Mouse (Mus musculus): ENCODE data around the gene Ptprc. TPM values are rescaled to one million over a fixed set of nuclear protein-coding genes. Genes with fewer than 3 reads are reported as not detected.
A peak's percentile ranks its signal among the peaks of the same experiment; 100 is the strongest.

The Ptprc gene
- total RNA-seq, 1 experiment from 2014 or later = 2,727 TPM

GRCm38 (mm10) chr1:138157008-138157407 lies 18.5 kb downstream of the Ptprc start:
- ATAC-seq (ENCODE audit: extremely low read depth, insufficient number of reproducible peaks, low FRiP score, poor library complexity, severe bottlenecking) = no peak

GRCm38 (mm10) chr1:138154185-138154785 lies 21.2 kb downstream of the Ptprc start:
- ATAC-seq (ENCODE audit: extremely low read depth, insufficient number of reproducible peaks, low FRiP score, poor library complexity, severe bottlenecking) = no peak

DNA sequence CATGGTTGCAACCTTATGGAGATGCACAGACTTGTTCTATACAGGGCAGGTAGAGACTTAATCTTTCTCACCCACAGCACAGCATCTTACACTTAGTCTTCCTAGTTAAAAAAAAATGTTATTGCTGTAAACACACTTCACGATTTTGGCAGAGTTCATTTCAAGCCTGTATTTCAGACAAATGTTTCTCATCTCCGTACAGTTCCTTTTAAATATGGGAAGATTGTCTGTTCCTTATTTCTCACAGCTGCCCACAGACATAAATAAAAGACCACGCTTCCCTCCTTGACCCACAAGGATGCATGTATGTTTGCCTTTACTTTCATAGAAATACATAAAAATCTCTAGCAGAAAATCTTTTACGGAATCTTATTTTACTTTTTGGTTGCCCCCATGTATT lies 22.4 kb downstream of the Ptprc start:
- no peak for ATAC-seq (ENCODE audit: extremely low read depth, insufficient number of reproducible peaks, low FRiP score, poor library complexity, severe bottlenecking)

GRCm38 (mm10) chr1:138148844-138149243 lies 26.7 kb downstream of the Ptprc start:
- peak; percentile 40; the same call in 1 of the 2 replicates for ATAC-seq (ENCODE audit: extremely low read depth, insufficient number of reproducible peaks, low FRiP score, poor library complexity, severe bottlenecking)

GRCm38 (mm10) chr1:138145571-138145970 lies 29.9 kb downstream of the Ptprc start:
- ATAC-seq (ENCODE audit: extremely low read depth, insufficient number of reproducible peaks, low FRiP score, poor library complexity, severe bottlenecking) = peak; percentile 60; the same call in 1 of the 2 replicates

GRCm38 (mm10) chr1:138145148-138145547 lies 30.4 kb downstream of the Ptprc start:
- no peak for ATAC-seq (ENCODE audit: extremely low read depth, insufficient number of reproducible peaks, low FRiP score, poor library complexity, severe bottlenecking)

DNA sequence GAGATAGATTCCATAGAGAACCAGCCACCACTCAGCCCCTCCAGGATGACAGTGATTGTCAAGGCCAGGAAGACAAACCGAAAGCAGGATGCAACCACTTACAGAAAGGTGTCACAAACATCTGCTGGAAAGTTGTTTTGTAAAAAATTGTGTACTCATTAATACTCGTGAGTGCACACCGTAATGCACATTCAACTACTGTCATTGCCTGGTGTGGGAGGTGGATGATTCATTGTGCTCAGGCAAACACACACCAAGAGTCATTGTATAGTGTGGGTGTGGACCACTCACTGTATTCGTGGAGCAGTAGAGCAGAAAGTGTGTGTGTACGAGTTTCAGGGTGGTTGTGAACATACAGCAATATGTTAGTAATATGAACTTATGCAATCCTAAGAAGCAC lies 31.1 kb downstream of the Ptprc start:
- ATAC-seq (ENCODE audit: extremely low read depth, insufficient number of reproducible peaks, low FRiP score, poor library complexity, severe bottlenecking) = no peak

GRCm38 (mm10) chr1:138140769-138141168 lies 34.7 kb downstream of the Ptprc start:
- no peak for ATAC-seq (ENCODE audit: extremely low read depth, insufficient number of reproducible peaks, low FRiP score, poor library complexity, severe bottlenecking)

- ATAC-seq (ENCODE audit: extremely low read depth, insufficient number of reproducible peaks, low FRiP score, poor library complexity, severe bottlenecking) = no peak
Measured at GRCm38 (mm10) chr1:138137696-138138095, 37.8 kb downstream of the Ptprc start.

GRCm38 (mm10) chr1:138137024-138137577 lies 38.4 kb downstream of the Ptprc start:
- no peak for ATAC-seq (ENCODE audit: extremely low read depth, insufficient number of reproducible peaks, low FRiP score, poor library complexity, severe bottlenecking)

- ATAC-seq (ENCODE audit: extremely low read depth, insufficient number of reproducible peaks, low FRiP score, poor library complexity, severe bottlenecking) = peak; percentile 97
Measured at GRCm38 (mm10) chr1:138136373-138136779, 39.1 kb downstream of the Ptprc start.

- ATAC-seq (ENCODE audit: extremely low read depth, insufficient number of reproducible peaks, low FRiP score, poor library complexity, severe bottlenecking) = no peak
Measured at GRCm38 (mm10) chr1:138135637-138136372, 39.7 kb downstream of the Ptprc start.

GRCm38 (mm10) chr1:138135117-138135516 lies 40.4 kb downstream of the Ptprc start:
- no peak for ATAC-seq (ENCODE audit: extremely low read depth, insufficient number of reproducible peaks, low FRiP score, poor library complexity, severe bottlenecking)

GRCm38 (mm10) chr1:138134324-138134723 lies 41.2 kb downstream of the Ptprc start:
- ATAC-seq (ENCODE audit: extremely low read depth, insufficient number of reproducible peaks, low FRiP score, poor library complexity, severe bottlenecking) = no peak

DNA sequence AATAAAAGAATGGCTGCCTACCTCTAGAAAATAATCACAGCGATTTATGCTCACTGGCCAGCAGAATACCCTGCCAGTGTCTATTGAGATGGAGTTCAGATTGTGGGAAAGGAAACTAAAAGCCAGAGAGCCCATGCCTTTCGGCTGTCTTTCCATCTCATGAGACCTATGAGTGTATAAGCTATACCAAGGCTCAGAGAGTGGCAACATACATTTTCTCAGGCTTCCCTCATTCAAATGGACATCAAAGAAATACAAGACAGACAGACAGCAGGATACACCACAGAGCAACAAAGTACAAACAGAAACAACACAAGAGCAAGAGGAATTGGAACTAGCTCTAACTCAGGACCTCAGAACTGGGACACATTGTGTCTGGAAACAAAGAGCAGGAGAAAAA lies 43.8 kb downstream of the Ptprc start:
- ATAC-seq (ENCODE audit: extremely low read depth, insufficient number of reproducible peaks, low FRiP score, poor library complexity, severe bottlenecking) = no peak

GRCm38 (mm10) chr1:138130145-138130544 lies 45.4 kb downstream of the Ptprc start:
- peak; percentile 25; the same call in 1 of the 2 replicates for ATAC-seq (ENCODE audit: extremely low read depth, insufficient number of reproducible peaks, low FRiP score, poor library complexity, severe bottlenecking)

GRCm38 (mm10) chr1:138126843-138127242 lies 48.7 kb downstream of the Ptprc start:
- no peak for ATAC-seq (ENCODE audit: extremely low read depth, insufficient number of reproducible peaks, low FRiP score, poor library complexity, severe bottlenecking)

DNA sequence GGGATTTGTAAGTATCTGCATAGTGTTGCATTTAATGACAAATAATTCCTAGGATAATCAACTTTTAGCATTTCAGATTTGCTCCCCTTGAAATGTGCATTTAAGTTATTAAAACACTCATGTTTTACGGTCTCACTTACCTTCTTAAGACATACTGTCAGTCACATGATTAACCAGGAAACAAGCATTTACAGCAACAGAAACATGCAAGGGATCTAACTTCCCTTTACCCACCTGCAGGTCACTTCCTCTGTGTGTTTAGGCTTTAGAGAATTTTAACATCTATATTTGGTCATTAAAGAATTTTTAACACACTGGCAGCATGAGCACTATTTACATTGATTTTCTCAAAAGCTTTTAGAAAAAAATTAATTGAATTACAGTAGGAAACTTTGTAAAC lies 50.2 kb downstream of the Ptprc start:
- peak; percentile 74; the same call in 1 of the 2 replicates for ATAC-seq (ENCODE audit: extremely low read depth, insufficient number of reproducible peaks, low FRiP score, poor library complexity, severe bottlenecking)

DNA sequence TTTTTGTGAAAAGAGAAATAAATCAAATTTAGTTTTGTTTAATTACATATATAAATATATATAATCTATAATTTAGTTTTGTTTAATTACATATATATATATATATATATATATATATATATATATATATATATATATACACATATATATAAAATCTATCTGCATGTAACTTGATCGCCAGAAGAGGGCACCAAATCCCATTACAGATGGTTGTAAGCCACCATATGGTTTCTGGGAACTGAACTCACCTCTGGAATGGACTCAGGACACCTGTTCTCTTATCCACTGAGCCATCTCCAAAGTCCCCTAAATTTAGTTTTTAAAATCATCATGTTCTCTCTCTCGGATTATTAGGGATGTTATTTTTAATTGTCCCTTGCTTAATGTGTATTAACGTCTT lies 51.6 kb downstream of the Ptprc start:
- ATAC-seq (ENCODE audit: extremely low read depth, insufficient number of reproducible peaks, low FRiP score, poor library complexity, severe bottlenecking) = 0 out of 2 replicates have a peak, but pooled peaks have one; percentile 46

- ATAC-seq (ENCODE audit: extremely low read depth, insufficient number of reproducible peaks, low FRiP score, poor library complexity, severe bottlenecking) = no peak
Measured at GRCm38 (mm10) chr1:138119895-138120294, 55.6 kb downstream of the Ptprc start.

Measured in neutrophil, adult 5-6 weeks (primary cell).